Mouse (Mus musculus): ENCODE data around the gene Pex16. TPM values are rescaled to one million over a fixed set of nuclear protein-coding genes. Genes with fewer than 3 reads are reported as not detected.

The Pex16 gene
- 30.9 TPM for polyA plus RNA-seq (2017; shearing (Covaris generic))

GRCm38 (mm10) chr2:92374514-92374913 is at the start of gene Pex16, which contains the start of gene Large2:
TSS of gene Pex16 (plus strand) at chr2:92374676.
TSS of gene Large2 (minus strand) at chr2:92374869.

GRCm38 (mm10) chr2:92381901-92382588 is 7.6 kb downstream of the Pex16 start, which contains the start of gene 1700029I15Rik:
TSS of gene 1700029I15Rik (plus strand) at chr2:92382538.

GRCm38 (mm10) chr2:92401091-92401561 is 26.6 kb downstream of the Pex16 start, which contains the start of gene Mapk8ip1:
TSS of gene Mapk8ip1 (minus strand) at chr2:92401263.

Other genes starting within 250 kb of the Pex16 start
- not detected for gene Large2, start 193 bp downstream of the Pex16 start, polyA plus RNA-seq (2017; shearing (Covaris generic))
- 2.2 TPM for gene 1700029I15Rik, start 7.9 kb downstream of the Pex16 start, polyA plus RNA-seq (2017; shearing (Covaris generic))
- gene Mapk8ip1, start 26.6 kb downstream of the Pex16 start, polyA plus RNA-seq (2017; shearing (Covaris generic)): 0.67 TPM
- gene Cry2, start 59.4 kb downstream of the Pex16 start, polyA plus RNA-seq (2017; shearing (Covaris generic)): 26.7 TPM
- 13.7 TPM for gene Slc35c1, start 85.9 kb downstream of the Pex16 start, polyA plus RNA-seq (2017; shearing (Covaris generic))
- 0.32 TPM for gene Chst1, start 225.0 kb downstream of the Pex16 start, polyA plus RNA-seq (2017; shearing (Covaris generic))

All from effector memory CD4-positive, alpha-beta T cell, adult 5 months (primary cell).